Mouse (Mus musculus) urinary bladder, postnatal 25 days (tissue): ENCODE data around the gene Ghrl.
"Not testable (repeated sequence)": the region's sequence is repeated elsewhere in the genome, so short reads cannot be mapped to it uniquely, and the experiment has no call there.

Experiments
- DNase-seq: peaks from one replicate; pipeline ENCODE4 v3.0.0; 2022; ENCODE audit warnings: low spot score

Gene Ghrl

DNA sequence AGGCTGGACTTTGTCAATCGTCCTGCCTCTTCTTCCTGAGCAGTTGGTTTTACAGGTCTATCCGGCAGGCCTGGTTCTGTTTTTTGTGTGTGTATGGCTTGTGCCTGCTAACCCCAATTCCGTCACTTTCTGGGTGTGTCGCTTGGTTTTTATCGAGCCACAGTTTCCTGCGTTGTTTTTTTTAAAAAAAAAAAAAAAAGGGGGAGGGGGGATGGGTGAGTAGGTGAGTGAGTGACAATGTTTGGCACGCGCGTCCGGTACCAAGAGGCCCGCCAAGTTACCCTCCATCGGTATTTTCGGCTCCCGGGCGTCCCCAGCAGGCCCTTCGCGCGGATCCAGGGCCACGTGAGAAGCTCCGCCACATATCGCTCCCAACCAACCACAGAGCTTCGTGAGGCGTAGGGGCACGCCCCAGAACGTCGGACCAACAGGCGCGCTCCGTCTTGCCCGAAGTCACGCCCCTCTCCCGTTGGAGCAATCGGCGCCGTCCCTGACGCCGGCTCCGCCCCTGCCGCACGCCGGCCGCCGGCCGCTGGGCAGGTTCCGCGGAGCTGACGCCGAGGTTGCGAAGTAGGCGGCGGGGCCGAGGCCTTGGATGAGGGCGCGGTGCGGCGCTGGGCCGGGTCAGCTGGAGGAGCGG, 23.0 kb downstream of the Ghrl start, which contains the start of gene Tatdn2:
TSS of gene Tatdn2 (plus strand) at position 469 of the 640 bp plus-strand sequence.
- peak; percentile 93 for DNase-seq

DNA sequence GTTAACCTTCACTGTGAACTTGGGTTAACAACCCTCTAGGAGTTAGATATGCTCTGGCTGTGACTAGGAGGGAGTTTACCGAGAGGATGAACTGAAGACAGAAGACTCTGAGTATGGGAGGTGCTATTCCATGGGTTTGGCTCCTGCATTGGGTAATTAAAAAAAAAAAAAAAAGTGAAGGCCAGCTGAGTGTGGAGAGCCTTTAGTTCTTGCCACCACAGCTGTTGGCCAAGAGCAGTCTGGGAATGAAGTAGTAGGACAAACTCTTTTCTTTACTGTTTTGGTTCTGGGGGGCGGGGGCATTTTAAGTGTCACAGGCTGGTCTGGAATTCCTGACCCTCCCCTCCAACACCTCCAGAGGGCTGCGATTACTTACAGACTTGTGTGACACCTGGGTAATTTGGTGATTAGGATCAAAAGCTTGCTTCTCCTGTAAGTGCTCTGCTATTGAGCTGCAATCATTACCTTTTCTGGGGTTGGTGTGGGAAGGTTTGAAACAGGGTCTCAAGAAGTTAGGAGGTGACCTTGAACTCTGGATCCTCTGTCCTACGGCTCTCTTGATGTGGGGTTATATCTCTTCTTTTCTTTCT, 23.8 kb downstream of the Ghrl start:
- no peak for DNase-seq

DNA sequence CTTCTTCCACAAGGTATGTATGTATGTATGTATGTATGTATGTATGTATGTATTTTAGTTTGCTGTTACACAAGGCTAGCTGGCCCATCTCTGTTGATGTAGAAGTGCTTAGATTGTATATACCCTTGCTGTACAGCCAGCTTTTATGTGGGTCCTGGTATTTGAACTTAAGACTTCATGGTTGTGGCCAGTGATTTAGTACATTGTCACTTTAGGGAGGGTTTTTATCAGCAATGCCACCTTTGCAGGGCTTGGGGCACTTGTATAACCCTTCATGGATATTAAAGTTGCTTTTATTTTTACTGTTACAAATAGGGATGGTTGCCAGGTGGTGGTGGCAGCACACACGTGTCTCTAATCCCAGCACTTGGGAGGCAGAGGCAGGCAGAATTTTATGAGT, 24.5 kb downstream of the Ghrl start:
- DNase-seq: no peak

DNA sequence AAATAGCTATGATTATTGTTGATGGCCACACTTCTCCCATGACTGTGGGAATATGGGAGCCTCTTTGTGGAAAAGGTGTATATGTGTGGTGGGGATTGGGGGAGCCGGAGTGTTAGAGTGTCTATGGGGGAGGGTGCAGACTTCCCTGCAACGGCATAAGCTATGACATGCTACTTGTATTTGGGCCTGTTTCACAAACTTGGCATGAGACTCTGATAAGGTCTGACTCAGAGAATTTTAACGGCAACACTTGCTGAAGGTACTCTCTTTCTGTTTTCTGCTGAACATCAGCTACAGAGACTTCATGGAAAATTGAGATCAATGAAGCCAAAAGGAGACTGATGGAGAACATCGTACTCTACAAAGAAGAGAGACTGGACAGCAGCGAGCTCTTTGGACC, 26.3 kb downstream of the Ghrl start:
- DNase-seq: no peak

DNA sequence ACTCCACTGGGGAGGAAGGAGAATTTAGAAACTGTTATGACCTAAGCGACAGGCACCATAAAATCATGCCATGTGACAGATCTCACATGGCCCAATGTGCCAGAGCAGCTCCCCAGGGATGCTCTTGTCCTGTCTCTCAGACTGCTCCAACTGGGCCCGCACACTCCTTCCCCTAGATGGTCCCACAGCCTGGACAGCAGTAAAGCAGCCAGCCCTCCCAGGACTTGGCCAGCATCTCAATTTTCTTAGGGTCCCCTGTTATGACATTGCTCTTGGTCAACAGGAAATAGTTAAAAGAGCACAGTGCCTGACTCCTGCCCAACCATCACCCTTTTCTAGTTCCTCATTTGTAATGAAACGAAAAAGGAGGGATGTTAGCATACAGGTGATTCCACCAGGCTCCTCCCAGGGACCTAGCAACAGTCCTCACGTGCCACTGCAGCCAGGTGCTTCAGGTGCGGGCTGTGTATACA, 27.0 kb downstream of the Ghrl start:
- DNase-seq: no peak

DNA sequence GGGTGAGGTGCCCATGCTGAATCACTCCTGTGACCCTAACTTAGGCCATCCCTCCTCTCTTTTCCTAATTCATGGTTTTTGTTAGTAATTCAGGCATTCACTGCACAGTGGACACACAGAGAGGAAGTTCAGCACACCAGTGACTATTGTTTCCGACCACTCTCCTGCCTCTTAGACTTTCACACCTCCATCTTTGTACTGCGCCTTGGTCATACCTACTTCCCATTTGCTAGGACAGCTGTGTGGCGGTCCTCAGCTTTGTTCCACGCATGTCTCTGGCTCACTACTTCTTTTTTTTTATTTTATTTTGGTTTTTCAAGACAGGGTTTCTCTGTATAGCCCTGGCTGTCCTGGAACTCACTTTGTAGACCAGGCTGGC, 28.6 kb downstream of the Ghrl start:
- no peak for DNase-seq

DNA sequence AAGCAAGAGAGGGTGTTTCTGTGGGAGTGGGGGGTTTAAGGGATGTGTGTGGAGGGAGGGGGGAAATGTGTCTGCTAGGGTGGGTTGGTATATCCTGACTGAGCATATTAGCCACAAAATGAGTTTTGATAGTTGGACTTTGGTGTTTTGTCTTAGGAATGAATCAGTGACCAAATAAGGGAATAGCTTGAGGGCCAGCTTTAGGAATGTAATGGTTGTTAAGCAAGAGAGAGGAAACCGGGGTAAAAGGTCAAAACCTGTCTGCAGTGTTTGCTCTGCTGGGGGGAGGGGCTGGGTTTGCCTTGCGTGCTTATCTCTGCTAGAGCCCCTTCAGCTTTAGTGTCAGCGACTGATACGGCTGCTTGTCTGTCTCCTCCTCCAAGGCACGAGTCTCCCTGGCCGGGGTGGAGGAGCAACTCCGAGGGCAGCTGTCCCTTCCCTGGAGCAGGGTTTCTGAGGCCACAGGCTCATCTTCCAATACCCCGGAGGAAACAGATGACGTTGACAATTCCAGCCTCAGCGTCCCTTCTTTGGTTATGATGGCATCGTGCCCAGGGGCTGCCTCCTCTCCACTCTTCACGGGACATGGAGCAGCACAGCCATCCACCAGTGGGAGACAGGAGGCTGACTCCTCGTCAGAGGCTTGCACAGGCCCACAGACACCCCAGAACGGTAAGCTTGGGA, 29.1 kb downstream of the Ghrl start:
- DNase-seq: peak; percentile 78

DNA sequence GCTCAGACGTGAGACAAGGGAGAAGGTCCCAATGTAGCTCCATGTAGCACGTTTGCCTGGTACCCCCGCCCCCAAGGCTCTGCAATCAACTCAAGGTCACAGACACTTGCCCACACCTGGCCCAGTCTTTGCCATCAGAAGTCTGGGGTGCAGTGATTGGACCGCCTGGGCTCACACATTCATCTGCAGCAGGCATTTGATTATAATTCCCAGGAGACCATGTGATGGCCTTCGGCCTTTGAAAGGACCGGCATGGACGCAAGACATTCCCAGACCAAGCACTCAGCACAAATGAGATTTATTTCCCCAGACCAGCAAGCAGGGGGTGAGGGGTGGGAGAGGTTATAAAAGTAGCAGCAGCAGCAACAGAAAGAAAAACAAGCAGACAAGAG, 29.7 kb downstream of the Ghrl start:
- DNase-seq: no peak

DNA sequence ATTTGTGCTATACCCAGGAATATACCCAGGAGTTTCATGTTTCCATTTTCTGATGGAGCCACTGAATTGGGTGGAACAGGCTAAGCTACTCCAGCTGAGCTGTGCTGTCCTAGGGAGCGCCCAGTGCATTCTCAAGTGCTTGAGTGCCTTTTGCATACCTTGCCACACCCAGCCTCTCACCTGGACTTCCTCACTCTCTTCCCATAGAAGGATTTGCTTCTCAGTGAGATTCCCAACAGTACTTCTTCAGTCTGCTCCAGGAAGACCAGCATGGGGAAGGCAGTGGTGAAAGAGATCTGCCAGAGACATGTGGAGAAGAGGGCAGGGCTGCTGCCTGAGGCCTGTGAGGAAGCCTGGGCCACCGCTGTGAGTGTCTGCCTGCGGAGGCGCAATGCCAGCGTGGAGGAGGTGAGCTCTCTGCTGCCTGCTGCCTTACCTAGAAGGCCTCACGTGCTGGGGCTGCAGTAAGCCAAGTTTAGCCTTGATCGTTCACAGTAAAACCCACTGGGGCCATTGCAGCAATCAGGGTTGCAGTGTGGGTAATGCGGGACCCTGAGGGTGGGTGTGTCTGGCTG, 33.0 kb downstream of the Ghrl start:
- DNase-seq: no peak

DNA sequence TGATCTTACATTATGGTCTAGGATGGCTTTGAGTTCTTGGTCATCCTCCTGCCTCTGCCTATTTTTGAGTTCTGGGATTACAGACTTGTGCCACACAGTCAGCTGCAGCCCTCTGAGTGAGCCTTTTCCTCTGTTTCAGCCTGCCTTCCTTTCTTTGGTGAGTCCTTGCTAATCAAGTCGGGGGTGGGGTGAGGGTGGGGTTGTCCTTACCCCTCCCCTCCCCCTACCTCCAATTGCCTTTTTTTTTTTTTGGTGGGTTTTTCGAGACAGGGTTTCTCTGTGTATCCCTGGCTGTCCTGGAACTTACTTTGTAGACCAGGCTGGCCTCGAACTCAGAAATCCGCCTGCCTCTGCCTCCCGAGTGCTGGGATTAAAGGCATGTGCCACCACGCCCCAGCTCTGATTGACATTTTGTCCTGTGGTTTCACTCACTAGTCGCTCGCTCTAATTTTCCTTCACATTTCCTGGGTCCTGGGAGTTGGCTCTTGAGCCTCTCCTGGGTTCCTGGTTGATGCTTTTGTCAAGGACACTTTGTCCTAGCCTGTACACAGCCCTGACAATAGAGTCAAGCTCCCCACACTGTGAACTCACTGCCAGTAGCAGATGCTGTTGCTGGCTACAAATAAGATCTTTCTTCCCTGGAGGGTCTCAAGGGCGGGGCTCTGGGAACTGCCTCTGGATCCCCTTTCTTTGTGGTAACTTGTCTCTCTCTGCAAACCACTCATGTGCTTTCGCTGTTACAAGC, 36.4 kb downstream of the Ghrl start:
- no peak for DNase-seq

DNA sequence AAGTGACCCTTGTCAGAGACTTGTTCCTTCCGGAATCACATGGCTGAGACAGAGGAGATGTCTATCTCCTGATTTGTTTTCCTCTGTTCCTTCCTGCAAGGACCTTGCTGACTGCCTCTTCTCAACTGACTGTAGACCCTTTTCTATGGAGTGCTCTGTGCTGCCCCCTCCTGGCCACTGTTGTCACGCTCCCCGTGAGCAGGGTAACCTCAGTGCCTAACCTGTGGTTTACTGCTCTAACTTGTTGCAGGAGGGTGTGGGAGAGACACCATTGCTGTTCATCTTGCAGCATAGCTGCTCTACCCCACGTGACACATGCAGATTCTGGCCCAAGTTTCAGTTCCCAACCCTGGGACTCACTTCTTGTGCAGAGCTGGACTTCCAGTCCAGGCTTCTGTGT, 38.4 kb downstream of the Ghrl start:
- DNase-seq: peak; percentile 83

DNA sequence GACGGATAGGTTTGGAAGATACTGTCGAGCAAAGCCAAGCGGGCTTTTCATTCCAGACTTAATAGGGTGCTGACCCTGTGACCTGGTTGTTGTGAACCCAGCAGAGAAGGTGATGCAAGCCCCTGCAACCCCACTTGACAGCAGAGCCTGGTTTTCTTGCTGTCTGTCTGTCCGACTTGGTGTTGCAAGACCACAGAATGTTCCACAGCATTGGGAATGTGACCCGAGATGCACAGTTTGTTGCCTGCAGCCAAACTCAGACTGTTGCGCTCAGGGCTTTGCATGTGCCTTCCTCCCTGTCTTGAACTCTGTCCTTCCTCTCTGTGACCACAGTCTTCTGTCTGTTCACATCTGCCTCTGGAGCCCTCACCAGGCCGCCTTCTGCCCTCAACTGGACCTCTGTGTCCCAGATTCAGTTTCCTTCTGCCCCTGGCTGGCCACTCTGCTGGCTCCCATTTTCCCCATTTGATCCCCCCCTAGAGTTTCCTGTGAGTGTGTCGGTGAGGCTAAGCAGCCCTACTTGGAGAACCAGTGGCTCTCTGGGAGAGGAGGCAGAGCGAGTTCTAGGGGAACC, 39.6 kb downstream of the Ghrl start:
- DNase-seq: no peak

DNA sequence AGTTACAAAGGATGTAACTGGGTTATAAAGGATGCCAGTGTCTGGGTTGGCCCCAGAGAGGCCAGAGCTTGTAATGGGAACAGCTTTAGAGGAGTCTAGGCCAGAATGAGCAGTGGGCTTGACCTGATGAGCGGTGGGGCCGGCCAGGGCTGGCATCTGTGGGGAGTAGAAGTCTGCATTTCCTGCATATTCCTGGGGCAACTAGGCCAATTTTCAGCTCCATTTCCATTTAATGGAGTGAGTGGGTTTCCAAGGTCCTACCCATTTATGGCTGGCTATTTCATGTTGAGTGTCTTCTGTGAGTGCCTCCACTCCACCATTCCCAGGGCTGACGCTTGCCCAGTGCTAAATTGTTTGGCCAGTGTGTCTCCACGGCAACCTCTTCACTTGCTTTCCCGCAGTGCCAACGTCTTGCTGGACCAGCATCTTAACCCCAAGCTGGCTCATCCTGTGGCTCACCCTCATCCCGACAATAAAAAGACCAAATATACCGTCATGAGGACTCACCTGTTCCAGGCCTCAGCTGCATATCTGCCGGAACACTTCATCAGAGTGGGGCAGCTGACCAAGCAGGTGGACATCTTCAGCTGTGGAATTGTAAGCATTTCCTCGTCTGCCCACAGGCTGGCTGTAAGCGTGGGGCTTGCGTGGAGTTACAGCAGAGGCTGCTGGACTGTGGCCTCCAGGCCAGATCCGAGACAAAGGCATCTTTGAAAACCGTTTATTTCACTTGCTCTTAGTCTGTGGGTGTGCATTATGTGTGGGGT, 41.3 kb downstream of the Ghrl start:
- DNase-seq: no peak

DNA sequence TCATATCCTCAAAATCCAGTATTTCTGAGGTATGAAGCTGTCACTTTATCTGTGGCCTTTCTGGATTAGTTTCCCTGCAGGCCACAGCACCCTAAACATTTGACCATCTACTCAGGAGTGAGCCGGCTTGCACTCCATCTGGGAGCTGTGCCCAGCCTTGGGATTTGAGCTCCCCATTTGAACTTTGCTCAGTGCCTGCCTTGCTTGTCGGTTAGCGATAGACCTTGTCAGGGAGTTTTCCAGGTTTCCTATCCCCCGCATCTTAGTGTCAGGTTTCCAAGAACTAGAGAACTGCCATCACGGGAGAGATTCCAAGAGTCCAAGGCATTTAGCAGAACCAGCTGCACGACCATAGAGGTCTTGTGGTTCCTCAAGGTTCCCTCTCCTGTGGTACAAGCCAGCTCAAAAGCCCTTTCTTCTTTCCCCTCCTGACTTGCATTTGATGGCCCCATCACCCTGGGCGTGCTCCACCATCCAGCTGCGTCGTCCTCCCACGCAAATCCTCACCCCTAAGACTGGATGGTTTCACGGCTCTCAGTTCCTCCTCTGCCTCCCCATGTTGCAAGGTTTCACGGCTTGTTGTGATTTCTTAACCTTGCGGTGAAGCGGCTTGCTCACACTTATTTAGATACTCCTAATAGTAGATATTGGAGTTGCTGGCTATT, 42.5 kb downstream of the Ghrl start:
- no peak for DNase-seq

DNA sequence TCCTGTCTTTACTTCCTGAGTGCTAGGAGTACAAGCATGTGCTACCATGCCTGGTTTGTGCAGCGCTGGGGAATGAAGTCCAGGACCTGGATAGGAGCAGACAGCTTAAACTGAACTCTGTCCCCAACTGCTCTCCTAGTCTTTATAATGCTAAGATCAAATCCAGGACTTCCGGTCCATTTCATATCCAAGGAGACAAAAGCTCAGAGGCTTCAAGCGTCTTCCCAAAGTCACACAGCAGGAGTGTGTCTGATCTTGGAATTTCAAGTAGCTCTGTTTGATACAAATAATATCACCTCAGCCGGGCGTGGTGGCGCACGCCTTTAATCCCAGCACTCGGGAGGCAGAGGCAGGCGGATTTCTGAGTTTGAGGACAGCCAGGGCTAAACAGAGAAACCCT, 43.7 kb downstream of the Ghrl start:
- no peak for DNase-seq

DNA sequence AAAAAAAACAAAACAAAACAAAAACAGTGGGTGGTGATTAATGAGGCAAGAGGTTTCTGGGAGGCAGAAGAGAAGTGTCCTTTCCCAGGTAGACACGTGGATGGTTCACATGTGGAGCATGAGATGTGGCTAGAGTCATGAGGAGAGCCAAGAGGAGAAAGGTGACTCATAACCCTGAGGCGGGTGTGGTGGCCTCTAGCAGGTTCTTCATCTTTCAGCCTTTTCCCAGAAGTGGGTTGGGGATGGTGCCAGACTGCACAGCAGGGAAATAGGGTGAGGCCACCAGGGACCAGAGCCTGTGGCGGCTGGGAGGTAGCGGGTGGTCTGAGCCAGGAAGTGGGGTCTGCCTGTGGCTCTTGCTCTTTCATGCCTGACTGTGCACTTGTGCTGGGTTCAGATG, 44.4 kb downstream of the Ghrl start:
- no peak for DNase-seq

DNA sequence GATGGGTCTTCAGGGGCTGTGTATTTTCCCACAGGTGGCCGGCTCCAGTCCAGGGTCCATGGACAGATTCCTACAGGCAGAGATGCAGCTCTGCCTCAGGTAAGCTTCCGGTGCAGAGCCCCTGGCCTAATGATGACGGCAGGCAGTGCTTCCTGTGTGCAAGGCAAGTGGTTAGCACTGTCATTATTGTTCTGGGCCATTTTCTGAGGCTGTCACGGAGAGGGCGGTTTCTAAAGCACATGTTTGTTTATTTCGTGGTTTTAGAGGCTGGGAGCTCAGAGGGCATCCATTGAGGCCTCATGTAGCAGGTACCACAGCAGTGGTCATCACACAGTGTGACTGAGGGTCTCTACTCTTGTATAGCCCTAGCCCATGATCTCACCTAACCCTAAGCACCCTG, 46.7 kb downstream of the Ghrl start:
- no peak for DNase-seq

DNA sequence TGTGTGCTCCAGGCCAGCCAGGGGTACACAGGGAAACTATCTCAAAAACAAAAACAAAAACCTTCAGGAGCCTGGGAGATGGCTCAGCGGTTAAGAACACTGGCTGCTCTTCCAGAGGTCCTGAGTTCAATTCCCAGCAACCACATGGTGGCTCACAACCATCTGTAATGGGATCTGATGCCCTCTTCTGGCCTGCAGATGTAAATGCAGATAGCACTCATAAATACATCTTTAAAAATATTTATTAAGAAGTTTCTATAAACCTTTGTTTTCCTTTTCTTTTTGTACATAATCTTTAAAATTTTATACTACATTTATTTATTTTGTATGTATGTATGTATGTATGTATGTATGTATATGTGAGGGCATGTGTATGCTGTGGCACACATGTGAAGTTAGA, 47.7 kb downstream of the Ghrl start:
- DNase-seq: not testable (repeated sequence)

DNA sequence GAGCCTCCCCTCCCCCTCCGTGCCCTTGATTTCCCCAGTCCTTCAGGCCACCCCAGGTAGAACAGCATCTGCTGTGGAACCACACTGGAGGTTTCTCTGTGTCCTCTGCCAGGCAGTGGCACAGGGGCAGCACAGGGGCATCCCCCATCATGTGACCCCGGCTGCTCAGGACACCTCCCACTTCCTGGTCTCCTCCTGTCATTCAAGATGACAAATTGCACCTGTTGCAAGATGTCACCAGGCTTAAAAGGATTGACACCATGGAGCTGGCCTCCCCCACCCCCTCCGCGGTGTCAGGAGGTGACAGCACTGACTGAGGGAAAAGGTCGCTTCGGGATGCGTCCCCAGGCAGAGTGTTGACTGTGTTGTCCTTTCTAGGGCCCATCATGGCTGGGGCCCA, 49.9 kb downstream of the Ghrl start:
- no peak for DNase-seq

DNA sequence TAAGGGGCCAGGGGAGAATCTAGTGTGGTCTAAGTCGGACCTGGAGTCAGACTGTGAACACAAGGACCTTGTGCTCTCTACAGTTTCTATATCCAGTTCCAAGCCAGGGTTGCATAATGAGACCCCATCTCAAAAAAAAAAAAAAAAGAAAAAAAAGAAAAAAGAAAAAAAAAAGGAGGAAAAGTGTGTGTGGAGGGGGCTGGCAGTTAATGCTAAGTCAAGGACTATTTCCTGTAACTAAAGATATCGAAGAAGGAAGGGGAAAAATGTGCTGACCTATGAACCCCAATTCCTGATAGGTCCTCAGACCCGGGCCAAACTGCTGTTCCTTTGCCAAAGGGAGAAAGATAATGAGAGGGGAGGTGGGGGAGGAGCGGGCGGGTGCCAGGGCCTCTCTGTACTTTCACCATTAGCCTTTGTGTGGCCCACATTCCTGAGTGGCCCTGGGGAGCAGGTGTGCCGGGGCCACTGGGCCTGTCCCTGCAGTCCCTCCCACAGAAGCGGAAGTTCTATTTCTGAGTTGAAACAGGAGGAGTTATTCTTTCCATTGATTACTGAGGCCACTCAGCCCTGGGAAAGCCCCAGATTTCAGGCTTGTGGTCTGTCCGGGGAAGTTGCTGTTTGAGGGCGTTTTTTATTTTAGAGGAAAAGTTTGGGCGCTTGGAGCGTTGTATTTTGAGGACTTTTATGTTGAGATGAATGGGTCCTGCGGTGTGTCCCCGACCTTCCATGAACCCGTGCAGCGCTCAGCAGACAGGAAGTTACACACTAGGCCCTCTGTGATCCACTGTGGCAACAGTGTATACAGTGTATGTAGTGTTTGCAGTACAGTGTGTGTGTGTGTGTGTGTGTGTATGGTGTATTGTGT, 51.2 kb downstream of the Ghrl start:
- no peak for DNase-seq
